8 mouse cellular contexts compared by ENCODE assay signal in the genomic region with DNA sequence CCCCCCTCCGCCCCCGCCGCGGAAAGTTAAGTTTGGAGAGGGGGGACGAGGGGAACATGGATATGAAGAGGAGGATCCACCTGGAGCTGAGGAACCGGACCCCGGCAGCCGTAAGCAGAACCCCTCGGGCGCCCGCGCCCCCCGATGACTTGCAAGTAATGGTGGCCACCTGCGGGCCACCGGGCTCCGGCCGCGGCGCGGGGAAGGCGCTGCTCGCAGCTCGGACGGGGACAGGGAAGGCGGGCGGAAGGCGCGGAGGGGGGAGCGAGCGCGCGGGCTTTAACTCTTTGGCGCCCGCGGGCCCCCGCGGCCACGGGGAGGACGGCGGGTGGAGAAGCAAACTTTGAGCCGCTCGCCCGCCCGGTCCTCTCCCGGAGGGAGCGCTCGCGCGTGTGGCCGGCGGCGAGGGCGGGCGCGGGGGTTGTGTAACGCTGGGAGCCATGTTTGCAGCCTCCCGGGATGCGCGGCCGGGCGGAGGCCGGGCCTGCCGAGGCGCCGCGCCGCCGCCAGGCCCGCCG. TPM values are rescaled to one million over a fixed set of nuclear protein-coding genes. Genes with fewer than 3 reads are reported as not detected.
DNase-seq lines count a peak whose midpoint lies in the region; ATAC-seq and TF ChIP-seq lines count a peak whose summit lies in the region.

No protein-coding gene starts in this region.

- peak overlapping the region; percentile 97 for H3K9ac ChIP-seq in heart, embryonic 15.5 days
- H3K9ac ChIP-seq in liver, embryonic 15.5 days: peak overlapping the region; percentile 98
- peak overlapping the region; percentile 93 for H3K9ac ChIP-seq in neural tube, embryonic 14.5 days (replicated peaks; ENCODE audit: low read depth, low read length)

- peak; percentile 74 for DNase-seq in A20 (ENCODE audit: low read depth, low spot score)
- peak; percentile 80 to 86 for DNase-seq in adrenal gland, postnatal 36 days
- peak; percentile 66 for DNase-seq in forebrain, embryonic 10.5 days (ENCODE audit: extremely low spot score, low spot score)
- peak; percentile 84 for DNase-seq in kidney, postnatal 14 days

- TF ChIP-seq POLR2A in testis, adult 2 months (IDR thresholded peaks at IDR 0.05; ENCODE audit: control insufficient read depth, low read depth, low read length): no peak

- peak overlapping the region; percentile 100 for H3K27ac ChIP-seq in forebrain, embryonic 10.5 days
- H3K27ac ChIP-seq in heart, embryonic 15.5 days: peak overlapping the region; percentile 99
- H3K27ac ChIP-seq in liver, embryonic 15.5 days (replicated peaks): peak overlapping the region; percentile 98
- H3K27ac ChIP-seq in neural tube, embryonic 14.5 days (ENCODE audit: low read depth, low read length): peak overlapping the region; percentile 97
- peak overlapping the region; percentile 99 for H3K27ac ChIP-seq in testis, adult 2 months (ENCODE audit: control insufficient read depth, insufficient read depth, low read depth, low read length)

- TF ChIP-seq CTCF in testis, adult 2 months (IDR thresholded peaks at IDR 0.05; ENCODE audit: control insufficient read depth, insufficient read depth, insufficient replicate concordance, low read depth, low read length): no peak

- WGBS in forebrain, embryonic 10.5 days: 2% methylated on average over 65 of the region's 70 CpGs
- under 1% methylated on average over 55 of the region's 70 CpGs for WGBS in heart, embryonic 15.5 days
- WGBS in liver, embryonic 15.5 days (ENCODE audit: insufficient replicate concordance): under 1% methylated on average over 55 of the region's 70 CpGs
- WGBS in neural tube, embryonic 14.5 days: under 1% methylated on average over 47 of the region's 70 CpGs

- H3K36me3 ChIP-seq in forebrain, embryonic 10.5 days (replicated peaks): peaks cover 17% of the 10 kb centered on the region
- H3K36me3 ChIP-seq in heart, embryonic 15.5 days: no peaks in the 10 kb centered on the region
- peaks cover 30% of the 10 kb centered on the region for H3K36me3 ChIP-seq in liver, embryonic 15.5 days (replicated peaks)
- no peaks in the 10 kb centered on the region for H3K36me3 ChIP-seq in neural tube, embryonic 14.5 days (ENCODE audit: control insufficient read depth, insufficient read depth, low read length)
- no peaks in the 10 kb centered on the region for H3K36me3 ChIP-seq in testis, adult 2 months (ENCODE audit: control insufficient read depth, insufficient read depth, low read length)

- peak; percentile 45 for ATAC-seq in heart, embryonic 15.5 days (replicated peaks; ENCODE audit: insufficient number of reproducible peaks, insufficient read depth, low FRiP score, low read depth)
- peak; percentile 26 for ATAC-seq in liver, embryonic 15.5 days (ENCODE audit: insufficient read depth)
- peak; percentile 49 for ATAC-seq in neural tube, embryonic 14.5 days (ENCODE audit: low read depth)

- H3K27me3 ChIP-seq in forebrain, embryonic 10.5 days (ENCODE audit: poor library complexity, severe bottlenecking): no peaks in the 10 kb centered on the region
- H3K27me3 ChIP-seq in heart, embryonic 15.5 days: no peaks in the 10 kb centered on the region
- no peaks in the 10 kb centered on the region for H3K27me3 ChIP-seq in liver, embryonic 15.5 days
- no peaks in the 10 kb centered on the region for H3K27me3 ChIP-seq in neural tube, embryonic 14.5 days (ENCODE audit: control insufficient read depth, insufficient read depth, low read length)
- H3K27me3 ChIP-seq in testis, adult 2 months (ENCODE audit: control insufficient read depth, insufficient read depth, low read length): no peaks in the 10 kb centered on the region

- H3K4me3 ChIP-seq in forebrain, embryonic 10.5 days: peak overlapping the region; percentile 89
- H3K4me3 ChIP-seq in heart, embryonic 15.5 days: peak overlapping the region; percentile 87
- peak overlapping the region; percentile 92 for H3K4me3 ChIP-seq in liver, embryonic 15.5 days (replicated peaks)
- peak overlapping the region; percentile 86 for H3K4me3 ChIP-seq in neural tube, embryonic 14.5 days (ENCODE audit: low read depth, low read length)
- H3K4me3 ChIP-seq in testis, adult 2 months (ENCODE audit: control insufficient read depth, low read depth, low read length): peak overlapping the region; percentile 94

- peak overlapping the region; percentile 96 for H3K4me2 ChIP-seq in heart, embryonic 15.5 days
- H3K4me2 ChIP-seq in liver, embryonic 15.5 days: peak overlapping the region; percentile 90
- H3K4me2 ChIP-seq in neural tube, embryonic 14.5 days (ENCODE audit: low read depth, low read length): peak overlapping the region; percentile 89

- peaks cover 63% of the 10 kb centered on the region for H3K4me1 ChIP-seq in forebrain, embryonic 10.5 days
- H3K4me1 ChIP-seq in heart, embryonic 15.5 days (replicated peaks): peaks cover 49% of the 10 kb centered on the region
- peaks cover 75% of the 10 kb centered on the region for H3K4me1 ChIP-seq in liver, embryonic 15.5 days (replicated peaks)
- H3K4me1 ChIP-seq in neural tube, embryonic 14.5 days (ENCODE audit: control insufficient read depth, insufficient read depth, low read length): peaks cover 12% of the 10 kb centered on the region
- H3K4me1 ChIP-seq in testis, adult 2 months (ENCODE audit: control insufficient read depth, insufficient read depth, low read length): peaks cover 8% of the 10 kb centered on the region

- H3K9me3 ChIP-seq in forebrain, embryonic 10.5 days: no peaks in the 10 kb centered on the region
- no peaks in the 10 kb centered on the region for H3K9me3 ChIP-seq in heart, embryonic 15.5 days (replicated peaks)
- H3K9me3 ChIP-seq in liver, embryonic 15.5 days (replicated peaks): no peaks in the 10 kb centered on the region
- H3K9me3 ChIP-seq in neural tube, embryonic 14.5 days (ENCODE audit: control insufficient read depth, low read length): no peaks in the 10 kb centered on the region

RNA-seq across cellular contexts. Expression of a gene that starts 0.6 kb away (rescaled TPM):
- total RNA-seq in adrenal gland, postnatal 36 days (2021): 100 to 1,000 TPM; 128 to 134 TPM
- polyA plus RNA-seq in forebrain, embryonic 10.5 days (2016; fragmentation: Nextera tagmentation; extraction: Ambion mirVana): 424 and 464 TPM in 2 replicates
- 140 and 162 TPM in 2 replicates for polyA plus RNA-seq in heart, embryonic 15.5 days (2015; fragmentation: Nextera tagmentation; extraction: Ambion mirVana)
- polyA plus RNA-seq in liver, embryonic 15.5 days (2015; fragmentation: Nextera tagmentation; extraction: Ambion mirVana): 387 TPM in 2 replicates
- 50.2 and 68.5 TPM in 2 replicates for polyA plus RNA-seq in neural tube, embryonic 14.5 days (2014; fragmentation: Nextera tagmentation; extraction: Ambion mirVana)
- 10.5 and 11.6 TPM in 2 replicates for polyA plus RNA-seq in testis, adult 2 months (2012; rRNA removed)

RNA-seq across cellular contexts. Expression of a gene that starts 37.7 kb away (rescaled TPM):
- total RNA-seq in adrenal gland, postnatal 36 days (2021): 10 to 100 TPM; 38.3 to 43.8 TPM
- 75.7 and 77.5 TPM in 2 replicates for polyA plus RNA-seq in forebrain, embryonic 10.5 days (2016; fragmentation: Nextera tagmentation; extraction: Ambion mirVana)
- 48.0 and 63.1 TPM in 2 replicates for polyA plus RNA-seq in heart, embryonic 15.5 days (2015; fragmentation: Nextera tagmentation; extraction: Ambion mirVana)
- polyA plus RNA-seq in liver, embryonic 15.5 days (2015; fragmentation: Nextera tagmentation; extraction: Ambion mirVana): 45.1 and 51.9 TPM in 2 replicates
- polyA plus RNA-seq in neural tube, embryonic 14.5 days (2014; fragmentation: Nextera tagmentation; extraction: Ambion mirVana): 60.4 and 65.1 TPM in 2 replicates
- 9.5 and 10.7 TPM in 2 replicates for polyA plus RNA-seq in testis, adult 2 months (2012; rRNA removed)

RNA-seq across cellular contexts. Expression of a gene that starts 38.0 kb away (rescaled TPM):
- total RNA-seq in adrenal gland, postnatal 36 days (2021): under 1 TPM in 1 of 2 experiments, not detected in 1; 0.17 TPM
- polyA plus RNA-seq in forebrain, embryonic 10.5 days (2016; fragmentation: Nextera tagmentation; extraction: Ambion mirVana): 13.8 and 19.7 TPM in 2 replicates
- 1.1 and 3.5 TPM in 2 replicates for polyA plus RNA-seq in heart, embryonic 15.5 days (2015; fragmentation: Nextera tagmentation; extraction: Ambion mirVana)
- 386 and 388 TPM in 2 replicates for polyA plus RNA-seq in liver, embryonic 15.5 days (2015; fragmentation: Nextera tagmentation; extraction: Ambion mirVana)
- polyA plus RNA-seq in neural tube, embryonic 14.5 days (2014; fragmentation: Nextera tagmentation; extraction: Ambion mirVana): 0.28 and 0.81 TPM in 2 replicates
- polyA plus RNA-seq in testis, adult 2 months (2012; rRNA removed): 54.7 and 57.4 TPM in 2 replicates

Comparison
In these comparisons a context has a peak if more than half of its experiments do, and no peak if none do; other contexts are left out.
1. Peak in every context shown above with its lines: DNase-seq, ATAC-seq, H3K4me3 ChIP-seq and H3K27ac ChIP-seq.